Comparison of ENCODE assay signal across 14 mouse cellular contexts in the genomic region with DNA sequence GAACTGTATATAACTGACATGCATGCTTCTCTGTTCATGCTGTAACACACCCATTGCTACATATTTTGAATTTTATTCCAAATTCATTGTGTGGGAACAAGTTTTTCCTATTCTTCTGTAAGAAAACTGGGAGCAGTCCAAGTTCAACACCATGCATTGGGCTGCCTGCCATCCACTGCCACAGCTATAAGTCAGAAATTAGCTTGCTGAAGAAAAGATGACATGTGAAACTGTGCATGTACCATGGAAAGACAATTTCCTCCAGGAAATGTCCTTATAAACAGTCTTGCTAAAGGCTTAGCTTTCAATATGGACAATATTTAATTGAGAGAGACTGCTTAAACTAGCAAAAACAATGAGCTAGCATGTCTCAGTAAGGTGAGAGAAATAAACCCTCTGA.
"Had no signal": no experiment of that assay in that cellular context is flagged by ENCODE, and none has a peak within 500 bp of the region (broad histone marks: within the 10 kb centered on the region; RNA-seq: fewer than 3 reads in every experiment).

No protein-coding gene starts in this region.

- DNase-seq: kidney, adult 2 months; kidney, postnatal 25 days; layer of hippocampus, adult 9-11 months; layer of hippocampus, postnatal 36 days; liver, embryonic 13.5 days; thymus, postnatal 25 days had no signal

- H3K27ac ChIP-seq: kidney, postnatal 0 days; layer of hippocampus, adult 2 months; left cerebral cortex, adult 2 months; liver, embryonic 13.5 days; midbrain, embryonic 10.5 days; midbrain, embryonic 13.5 days; stomach, embryonic 15.5 days had no signal

- H3K9ac ChIP-seq: liver, embryonic 13.5 days; midbrain, embryonic 13.5 days; stomach, embryonic 15.5 days had no signal

- H3K4me1 ChIP-seq: liver, embryonic 13.5 days; megakaryocyte, embryonic 14.5 days; midbrain, embryonic 10.5 days; stomach, embryonic 15.5 days had no signal

- H3K27me3 ChIP-seq: liver, embryonic 13.5 days; megakaryocyte, embryonic 14.5 days; stomach, embryonic 15.5 days had no signal

- ATAC-seq: intestine, postnatal 0 days; midbrain, embryonic 13.5 days had no signal

- H3K9me3 ChIP-seq: liver, embryonic 13.5 days; megakaryocyte, embryonic 14.5 days; midbrain, embryonic 10.5 days; midbrain, embryonic 13.5 days; stomach, embryonic 15.5 days had no signal

- H3K36me3 ChIP-seq: liver, embryonic 13.5 days; midbrain, embryonic 10.5 days; midbrain, embryonic 13.5 days; stomach, embryonic 15.5 days had no signal

- H3K4me2 ChIP-seq: liver, embryonic 13.5 days; midbrain, embryonic 13.5 days; stomach, embryonic 15.5 days had no signal

- H3K4me3 ChIP-seq: layer of hippocampus, adult 2 months; left cerebral cortex, adult 2 months; liver, embryonic 13.5 days; megakaryocyte, embryonic 14.5 days; midbrain, embryonic 10.5 days; midbrain, embryonic 13.5 days; stomach, embryonic 15.5 days had no signal
